Mouse (Mus musculus): ENCODE data around the gene Lrch3.
"Not testable (repeated sequence)": the region's sequence is repeated elsewhere in the genome, so short reads cannot be mapped to it uniquely, and the experiment has no call there.

The Lrch3 gene

DNA sequence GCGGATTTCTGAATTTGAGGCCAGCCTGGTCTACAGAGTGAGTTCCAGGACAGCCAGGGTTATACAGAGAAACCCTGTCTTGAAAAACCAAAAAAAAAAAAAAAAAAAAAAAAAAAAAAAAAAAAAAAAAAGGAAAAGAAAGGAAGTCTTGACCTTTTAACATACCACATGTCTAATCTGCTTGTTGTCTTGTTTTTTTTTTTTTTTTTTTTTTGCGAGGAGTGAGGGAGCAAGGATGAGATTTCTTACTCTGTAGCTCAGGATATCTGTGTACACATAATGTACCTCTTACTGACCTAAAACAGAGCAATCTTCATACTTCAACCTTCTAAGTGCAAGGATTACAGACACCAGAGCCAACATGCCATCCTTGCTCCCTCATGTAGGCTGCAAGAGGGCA lies 141.0 kb downstream of the Lrch3 start:
- DNase-seq (ENCODE audit: low spot score in 2 of 2), result not testable (repeated sequence)

DNA sequence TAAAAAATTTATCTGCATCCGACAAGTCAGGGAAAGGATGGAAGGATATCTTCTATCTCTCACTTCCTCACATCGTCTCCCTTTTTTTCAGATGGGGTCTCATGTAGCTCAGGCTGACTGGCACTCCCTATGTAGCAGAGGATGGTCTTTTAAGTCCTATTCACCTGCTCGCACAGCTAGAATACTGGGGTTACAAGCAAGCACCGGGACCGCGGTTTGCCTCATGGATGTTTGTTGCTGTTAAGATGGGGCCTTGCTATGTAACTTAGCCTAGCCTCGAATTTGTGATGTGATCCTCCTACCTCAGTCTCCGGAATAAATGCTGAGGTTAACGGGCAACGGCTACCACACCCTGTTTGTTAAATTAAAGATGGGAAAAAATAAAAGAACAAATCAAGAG lies 141.8 kb downstream of the Lrch3 start:
- no peak for DNase-seq (ENCODE audit: low spot score in 2 of 2)

DNA sequence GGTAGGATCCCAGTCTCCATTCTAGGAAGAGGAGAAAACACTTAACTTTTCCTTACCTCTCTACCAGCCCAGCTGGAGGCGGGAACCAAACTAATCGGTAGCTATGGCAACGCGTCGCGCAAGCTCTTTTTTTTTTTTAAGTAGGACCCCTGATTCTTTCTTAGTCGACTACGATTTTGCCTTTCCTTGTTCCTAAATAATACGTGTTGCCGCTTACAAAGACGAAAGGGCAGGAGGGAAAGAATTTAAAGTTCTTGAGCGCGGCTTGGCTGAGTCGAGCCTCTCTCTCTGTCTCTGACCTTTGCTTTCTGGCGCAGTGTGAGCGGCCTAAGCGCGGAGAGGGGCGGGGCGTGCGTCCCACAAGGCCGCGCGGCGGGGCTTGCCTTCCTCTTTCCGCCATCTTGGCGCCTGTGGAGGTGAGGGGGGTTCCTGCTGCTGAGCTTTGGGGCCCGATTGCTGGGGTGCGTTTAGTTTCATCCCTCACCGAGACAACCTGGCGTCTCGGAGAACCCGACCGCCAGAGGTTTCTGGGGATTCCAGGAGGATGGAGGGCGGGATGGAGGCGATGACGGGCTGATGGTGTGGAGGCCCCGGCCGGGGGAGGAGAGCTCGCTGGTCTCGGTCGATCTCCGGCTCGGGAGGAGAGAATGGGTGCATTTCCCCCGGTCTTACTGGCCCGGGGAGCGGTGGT lies 142.3 kb downstream of the Lrch3 start, which contains the start of the genes Iqcg and Rpl35a:
Iqcg (minus strand) TSS at position 124 of the 691 bp plus-strand sequence.
Rpl35a (plus strand) TSS at position 359 of the 691 bp plus-strand sequence.
- DNase-seq (ENCODE audit: low spot score in 2 of 2), result peak; percentile 84 to 87

- no peak for DNase-seq (ENCODE audit: low spot score in 2 of 2)
Observed at GRCm38 (mm10) chr16:33056786-33057185, 142.9 kb downstream of the Lrch3 start.

DNA sequence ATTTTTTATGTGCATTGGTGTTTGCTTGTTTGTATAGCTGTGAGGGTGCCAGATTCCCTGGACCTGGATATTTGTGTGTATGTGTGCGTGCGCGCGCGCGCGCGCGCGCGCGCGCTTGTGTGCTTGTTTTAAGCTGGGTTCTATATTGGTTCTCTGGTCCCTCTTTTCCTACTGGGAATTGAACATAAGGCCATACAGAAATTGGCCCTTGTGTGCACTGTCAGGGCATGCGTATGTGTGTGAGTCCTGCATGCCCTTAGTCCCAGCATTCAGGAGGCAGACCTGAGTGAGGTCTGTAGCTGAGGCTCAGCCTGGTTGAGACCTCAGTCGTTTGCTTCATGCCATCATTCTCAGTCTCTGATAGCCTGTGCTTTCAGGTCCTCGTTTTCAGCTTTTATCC lies 144.1 kb downstream of the Lrch3 start:
- DNase-seq (ENCODE audit: low spot score in 2 of 2), result no peak

- DNase-seq (ENCODE audit: low spot score in 2 of 2), result not testable (repeated sequence)
Observed at GRCm38 (mm10) chr16:33058656-33059055, 144.8 kb downstream of the Lrch3 start.

GRCm38 (mm10) chr16:33059471-33059870 lies 145.6 kb downstream of the Lrch3 start:
- no peak for DNase-seq (ENCODE audit: low spot score in 2 of 2)

- DNase-seq (ENCODE audit: low spot score in 2 of 2), result no peak
Observed at GRCm38 (mm10) chr16:33060926-33061325, 147.0 kb downstream of the Lrch3 start.

DNA sequence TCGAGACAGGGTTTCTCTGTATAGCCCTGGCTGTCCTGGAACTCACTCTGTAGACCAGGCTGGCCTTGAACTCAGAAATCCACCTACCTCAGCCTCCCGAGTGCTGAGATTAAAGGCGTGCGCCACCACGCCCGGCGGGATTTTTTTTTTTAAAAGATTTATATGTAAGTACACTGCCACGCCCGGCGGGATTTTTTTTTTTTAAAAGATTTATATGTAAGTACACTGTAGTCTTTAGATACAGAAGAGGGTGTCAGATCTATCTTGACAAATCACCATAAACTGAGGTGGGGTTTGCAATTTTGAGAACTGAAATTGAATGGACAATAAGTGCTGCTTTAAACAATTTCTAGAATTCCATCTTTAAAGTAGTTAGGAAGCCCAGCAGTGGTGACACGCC lies 147.5 kb downstream of the Lrch3 start:
- no peak for DNase-seq (ENCODE audit: low spot score in 2 of 2)

GRCm38 (mm10) chr16:33062024-33062681 lies 148.3 kb downstream of the Lrch3 start, which contains the start of gene Lmln:
TSS of gene Lmln (plus strand) at chr16:33062521.
- peak; percentile 88 to 90 for DNase-seq (ENCODE audit: low spot score in 2 of 2)

- DNase-seq (ENCODE audit: low spot score in 2 of 2), result no peak
Observed at GRCm38 (mm10) chr16:33062682-33063131, 148.8 kb downstream of the Lrch3 start.

DNA sequence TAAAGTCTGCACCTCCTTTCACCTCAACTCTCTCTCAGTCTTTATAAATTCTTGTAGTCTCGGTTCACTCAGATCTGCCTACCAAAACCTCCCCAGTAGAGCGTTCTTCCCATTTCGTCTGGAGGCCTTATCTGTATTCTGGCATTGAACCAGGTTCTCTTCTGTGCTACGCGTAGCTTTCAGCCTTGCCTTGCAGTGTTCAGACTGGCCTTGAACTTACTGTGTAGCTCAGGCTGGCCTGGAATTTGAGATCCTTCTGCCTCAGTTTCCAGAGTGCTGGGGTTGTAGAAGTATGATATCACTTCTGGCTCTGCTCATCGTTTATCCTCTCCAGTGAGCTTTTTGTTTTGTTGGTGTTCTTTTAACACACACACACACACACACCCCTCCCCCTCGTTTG lies 149.4 kb downstream of the Lrch3 start:
- DNase-seq (ENCODE audit: low spot score in 2 of 2), result no peak

DNA sequence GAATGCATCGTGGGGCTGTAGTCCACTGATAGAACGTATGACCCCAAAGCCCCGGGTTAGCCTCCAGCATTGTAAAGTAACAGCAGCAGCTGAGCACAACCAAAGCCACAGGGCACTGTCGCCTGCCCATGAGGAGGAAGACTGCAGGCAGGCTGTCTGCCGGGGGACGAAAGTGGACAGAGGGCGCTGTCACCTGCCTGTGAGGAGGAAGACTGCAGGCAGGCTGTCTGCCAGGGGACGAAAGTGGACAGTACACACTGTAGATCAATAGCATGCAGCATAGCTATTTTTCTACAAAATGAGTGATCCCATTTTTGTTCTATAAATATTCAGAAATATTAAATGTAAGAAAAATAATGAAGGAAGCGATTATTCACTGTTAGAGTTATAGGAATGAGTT lies 150.7 kb downstream of the Lrch3 start:
- DNase-seq (ENCODE audit: low spot score in 2 of 2), result no peak
